Mouse (Mus musculus) embryonic fibroblast, embryonic 13.5 days (primary cell): ENCODE data around the gene B020031M17Rik. TPM values are rescaled to one million over a fixed set of nuclear protein-coding genes. Genes with fewer than 3 reads are reported as not detected.
"Not testable (repeated sequence)": the region's sequence is repeated elsewhere in the genome, so short reads cannot be mapped to it uniquely, and the experiment has no call there.

ENCODE experiments used
- H3K27ac ChIP-seq: 2 replicates; pipeline ENCODE4 v1.5.1; 2012; ENCODE audit warnings: low read length, control low read depth, inconsistent platforms; ENCODE audit not compliant: insufficient read depth
- H3K4me1 ChIP-seq: 2 replicates; pipeline ENCODE4 v1.6.1; 2011; ENCODE audit warnings: low read length; ENCODE audit not compliant: control insufficient read depth, insufficient read depth
- H3K4me3 ChIP-seq: 2 replicates; pipeline ENCODE4 v1.5.1; 2011; ENCODE audit warnings: mild to moderate bottlenecking, control low read depth, low read length; ENCODE audit not compliant: insufficient read depth
- polyA plus RNA-seq: library from polyadenylated mRNA; stranded (reverse); fragments of >200 nt; gene quantifications from 2 replicates; pipeline ENCODE4 v1.2.4, GENCODE M21; 2011; ENCODE audit warnings: low read depth; ENCODE audit not compliant: missing spikeins, insufficient read length

The B020031M17Rik gene
- polyA plus RNA-seq, 1 experiment = not detected

- not testable (repeated sequence) for H3K4me3 ChIP-seq, H3K27ac ChIP-seq
These were observed 34.2 kb downstream of the B020031M17Rik start for GRCm38 (mm10) chr13:119916449-119916848.

More at GRCm38 (mm10) chr13:119916449-119916848, 34.2 kb downstream of the B020031M17Rik start:
- H3K4me1 ChIP-seq = not testable (repeated sequence)

Other genes with a start within 250 kb of the B020031M17Rik start
- 1.3 and 1.9 TPM in 2 replicates for gene Nim1k, start 194.9 kb downstream of the B020031M17Rik start, polyA plus RNA-seq
- 57.8 and 64.5 TPM in 2 replicates for gene Zfp131, start 159.9 kb downstream of the B020031M17Rik start, polyA plus RNA-seq
- not detected in 2 replicates for gene AF067063, start 120.6 kb downstream of the B020031M17Rik start, polyA plus RNA-seq
- gene D13Ertd608e, start 114.8 kb downstream of the B020031M17Rik start, polyA plus RNA-seq = not detected in 2 replicates
- not detected in 2 replicates for gene Tcstv1, start 56.0 kb downstream of the B020031M17Rik start, polyA plus RNA-seq
- not detected in 2 replicates for gene Gm21761, start 21.5 kb downstream of the B020031M17Rik start, polyA plus RNA-seq
- gene Gm36079, start 76.2 kb upstream of the B020031M17Rik start, polyA plus RNA-seq = not detected in 2 replicates
- gene Gm21188, start 101.4 kb upstream of the B020031M17Rik start, polyA plus RNA-seq = not detected in 2 replicates
- not detected in 2 replicates for gene Gm20767, start 189.4 kb upstream of the B020031M17Rik start, polyA plus RNA-seq
- not detected in 2 replicates for gene Gm21818, start 221.6 kb upstream of the B020031M17Rik start, polyA plus RNA-seq